Mouse (Mus musculus): ENCODE data around the gene Kcnj5. TPM values are rescaled to one million over a fixed set of nuclear protein-coding genes. Genes with fewer than 3 reads are reported as not detected.

Gene Kcnj5
- polyA plus RNA-seq, 1 experiment = 4.0 TPM

DNA sequence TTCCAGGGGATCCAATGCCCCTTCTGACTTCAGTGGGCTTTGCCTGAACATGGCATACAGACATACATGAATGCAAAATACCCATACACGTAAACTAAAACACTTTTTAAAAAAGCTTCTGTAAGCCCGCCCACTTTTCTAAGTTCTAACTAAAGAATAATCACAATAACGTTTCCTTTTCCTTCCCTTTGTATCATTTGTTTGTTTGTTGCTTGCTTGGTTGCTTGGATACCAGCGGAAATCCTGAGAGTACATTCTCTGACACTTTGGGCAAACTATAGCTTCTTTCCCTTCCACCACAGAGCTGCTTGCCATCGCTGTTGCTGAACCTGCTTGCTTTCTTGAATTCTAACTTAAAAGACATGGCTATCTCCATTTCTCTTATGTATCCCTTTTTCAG lies 13.0 kb downstream of the Kcnj5 start:
- H3K36me3 ChIP-seq (replicated peaks; ENCODE audit: low read length) = peaks cover 12% of the 10 kb centered on the region
- peaks cover 25% of the 10 kb centered on the region for H3K27me3 ChIP-seq (replicated peaks)
- H3K4me1 ChIP-seq = peaks cover 24% of the 10 kb centered on the region
- H3K4me3 ChIP-seq (replicated peaks) = no peak overlapping the region
- H3K9me3 ChIP-seq = peaks cover 3% of the 10 kb centered on the region
- TF ChIP-seq FLI1 (IDR thresholded peaks at IDR 0.05; ENCODE audit: low read length) (no peak), GATA1 (IDR thresholded peaks at IDR 0.05; ENCODE audit: borderline replicate concordance, low read length) (no peak)

DNA sequence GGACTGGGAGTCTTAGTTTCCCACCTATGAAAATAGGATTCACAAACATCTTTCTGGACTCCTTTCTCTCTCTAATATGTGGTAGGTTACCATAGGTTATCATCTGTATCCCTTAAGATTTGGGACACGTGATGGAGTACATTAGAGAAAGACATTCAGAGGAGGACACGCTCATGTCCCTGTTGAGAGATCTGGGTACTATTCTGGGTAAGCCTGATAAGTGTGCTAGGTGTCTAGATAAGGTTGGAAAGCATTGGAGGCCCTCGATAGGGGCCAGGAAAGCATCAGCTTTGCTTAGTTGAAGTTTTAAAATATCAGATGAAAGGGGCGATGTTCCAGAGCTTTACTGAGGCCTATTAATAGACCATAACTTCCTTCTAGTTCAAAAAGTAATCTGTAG lies 15.4 kb downstream of the Kcnj5 start:
- H3K36me3 ChIP-seq (replicated peaks; ENCODE audit: low read length) = peaks cover 12% of the 10 kb centered on the region
- H3K4me3 ChIP-seq (replicated peaks) = no peak overlapping the region
- TF ChIP-seq FLI1 (IDR thresholded peaks at IDR 0.05; ENCODE audit: low read length) (no peak), GATA1 (IDR thresholded peaks at IDR 0.05; ENCODE audit: borderline replicate concordance, low read length) (no peak)
- H3K27me3 ChIP-seq (replicated peaks) = peaks cover 21% of the 10 kb centered on the region
- H3K9me3 ChIP-seq = peaks cover 3% of the 10 kb centered on the region
- peaks cover 12% of the 10 kb centered on the region for H3K4me1 ChIP-seq

DNA sequence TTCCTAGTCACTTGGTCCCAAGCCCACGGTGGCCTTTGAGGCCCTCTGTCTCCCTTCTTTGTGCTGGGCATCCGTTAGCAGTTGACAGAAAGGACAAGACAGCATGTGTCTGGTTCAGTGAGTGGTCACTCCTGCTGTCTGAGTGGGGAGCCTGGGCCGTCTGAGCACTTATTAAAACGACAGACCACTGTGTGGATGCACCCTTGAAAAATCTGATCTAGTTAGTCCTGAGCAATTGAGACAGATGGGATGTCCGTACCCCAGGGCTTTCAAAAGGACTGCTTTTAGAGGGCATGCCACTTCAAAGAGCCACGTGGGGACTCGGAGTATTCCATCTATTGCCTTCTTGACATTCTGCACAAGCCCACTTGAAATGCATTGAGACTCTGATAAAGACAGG lies 20.5 kb downstream of the Kcnj5 start:
- H3K27me3 ChIP-seq (replicated peaks) = peaks cover 22% of the 10 kb centered on the region
- TF ChIP-seq GATA1 (IDR thresholded peaks at IDR 0.05; ENCODE audit: borderline replicate concordance, low read length) (no peak), FLI1 (IDR thresholded peaks at IDR 0.05; ENCODE audit: low read length) (no peak)
- H3K4me1 ChIP-seq = peaks cover 31% of the 10 kb centered on the region
- H3K9me3 ChIP-seq = 0 out of 2 replicates have a peak, but pooled peaks cover 8% of the 10 kb centered on the region
- peaks cover 34% of the 10 kb centered on the region for H3K36me3 ChIP-seq (replicated peaks; ENCODE audit: low read length)
- no peak overlapping the region for H3K4me3 ChIP-seq (replicated peaks)

DNA sequence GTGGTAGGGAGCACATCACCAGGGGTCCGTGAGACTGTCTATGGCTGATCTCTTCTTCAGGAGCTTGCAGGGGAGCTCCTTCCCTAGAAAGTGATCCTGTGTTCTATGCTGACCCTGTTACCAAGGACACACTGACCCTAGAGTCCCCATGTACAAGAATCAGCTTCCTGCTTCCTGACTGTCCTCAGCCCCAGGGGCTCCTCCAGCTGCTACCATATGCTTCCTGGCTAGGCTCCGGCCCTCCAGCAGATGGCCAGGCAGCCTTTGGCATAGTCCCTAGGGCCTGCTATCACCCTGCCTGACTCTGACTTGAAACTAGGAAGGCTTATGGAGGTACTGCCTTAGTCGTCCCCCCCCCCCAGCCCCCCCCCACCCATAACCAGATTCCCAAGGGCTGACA lies 24.0 kb downstream of the Kcnj5 start:
- H3K4me1 ChIP-seq = peaks cover 20% of the 10 kb centered on the region
- no peak overlapping the region for H3K4me3 ChIP-seq (replicated peaks)
- peaks cover 13% of the 10 kb centered on the region for H3K9me3 ChIP-seq
- peaks cover 58% of the 10 kb centered on the region for H3K36me3 ChIP-seq (replicated peaks; ENCODE audit: low read length)
- TF ChIP-seq FLI1 (IDR thresholded peaks at IDR 0.05; ENCODE audit: low read length) (no peak), GATA1 (IDR thresholded peaks at IDR 0.05; ENCODE audit: borderline replicate concordance, low read length) (no peak)
- H3K27me3 ChIP-seq (replicated peaks) = peaks cover 22% of the 10 kb centered on the region

DNA sequence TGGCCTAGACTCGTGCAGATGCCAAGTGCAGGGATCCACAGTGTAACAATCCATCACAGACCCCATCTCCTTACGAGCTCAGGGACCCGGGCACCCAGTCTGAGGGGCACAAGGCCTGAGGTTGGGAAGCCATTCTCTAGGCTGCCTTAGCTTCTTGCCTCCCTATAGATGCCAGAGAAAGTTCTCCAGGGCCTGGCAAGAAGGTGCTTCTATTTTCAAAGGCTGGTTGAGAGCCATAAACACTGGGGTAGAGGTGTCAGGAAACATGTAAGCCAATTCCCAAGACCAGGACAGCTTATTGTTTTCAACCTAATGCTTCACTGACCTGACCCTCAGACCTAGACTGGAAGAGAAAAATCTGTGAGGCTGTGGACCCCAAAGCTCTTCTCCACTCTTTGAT lies 28.2 kb downstream of the Kcnj5 start:
- Histone ChIP-seq H3K4me3 (replicated peaks) (no peak overlapping the region), H3K27me3 (replicated peaks) (peaks cover 38% of the 10 kb centered on the region), H3K4me1 (peaks cover 38% of the 10 kb centered on the region), H3K36me3 (replicated peaks; ENCODE audit: low read length) (peaks cover 38% of the 10 kb centered on the region), H3K9me3 (peaks cover 5% of the 10 kb centered on the region)
- TF ChIP-seq GATA1 (IDR thresholded peaks at IDR 0.05; ENCODE audit: borderline replicate concordance, low read length) (no peak), FLI1 (IDR thresholded peaks at IDR 0.05; ENCODE audit: low read length) (no peak)

DNA sequence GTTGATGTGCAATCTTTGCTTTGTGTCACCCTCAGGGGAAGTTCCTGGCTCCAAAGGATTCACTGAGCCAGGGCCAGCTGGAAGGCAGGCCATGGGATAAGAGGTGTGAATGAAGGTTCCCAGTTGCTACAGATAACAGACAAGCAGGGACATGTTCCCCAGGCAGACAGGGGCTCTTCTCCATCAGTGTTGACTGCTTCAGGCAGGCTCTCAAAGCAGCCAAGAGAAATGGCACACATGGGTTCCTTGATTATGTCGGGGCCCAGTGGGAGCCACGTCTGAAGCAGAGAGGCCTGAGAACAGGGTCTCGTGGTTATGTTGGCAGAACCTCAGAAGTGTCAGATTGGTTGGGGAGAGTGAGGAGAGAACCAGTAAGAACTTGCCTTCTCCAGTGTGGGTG lies 30.1 kb downstream of the Kcnj5 start:
- peaks cover 5% of the 10 kb centered on the region for H3K9me3 ChIP-seq
- H3K4me3 ChIP-seq (replicated peaks) = no peak overlapping the region
- peaks cover 22% of the 10 kb centered on the region for H3K4me1 ChIP-seq
- peaks cover 29% of the 10 kb centered on the region for H3K36me3 ChIP-seq (replicated peaks; ENCODE audit: low read length)
- no peak for TF ChIP-seq GATA1 (IDR thresholded peaks at IDR 0.05; ENCODE audit: borderline replicate concordance, low read length)
- TF ChIP-seq FLI1 (IDR thresholded peaks at IDR 0.05; ENCODE audit: low read length) = no peak
- peaks cover 38% of the 10 kb centered on the region for H3K27me3 ChIP-seq (replicated peaks)

DNA sequence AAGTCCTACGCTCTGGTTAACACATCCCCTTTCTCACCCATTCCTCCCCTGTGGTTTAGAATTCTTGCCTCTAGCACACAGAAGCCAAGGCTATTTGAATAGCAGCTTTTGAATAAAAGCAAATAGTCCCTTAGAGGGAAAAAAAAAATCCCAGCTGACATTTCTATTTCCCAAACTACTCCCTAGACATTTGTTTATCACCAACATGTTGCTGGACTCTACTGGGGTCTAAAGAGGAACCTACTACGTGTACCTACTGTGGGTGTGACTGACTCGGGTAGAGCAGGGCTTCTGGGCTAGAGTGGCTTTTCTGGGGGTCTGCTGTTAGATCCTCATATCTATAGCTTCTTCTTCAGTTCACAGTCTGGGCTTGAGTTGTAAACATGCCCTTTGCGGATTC lies 31.9 kb downstream of the Kcnj5 start:
- Histone ChIP-seq H3K4me3 (replicated peaks) (no peak overlapping the region), H3K36me3 (replicated peaks; ENCODE audit: low read length) (peaks cover 15% of the 10 kb centered on the region), H3K27me3 (replicated peaks) (peaks cover 38% of the 10 kb centered on the region), H3K4me1 (peaks cover 18% of the 10 kb centered on the region), H3K9me3 (no peaks in the 10 kb centered on the region)
- TF ChIP-seq GATA1 (IDR thresholded peaks at IDR 0.05; ENCODE audit: borderline replicate concordance, low read length) (no peak), FLI1 (IDR thresholded peaks at IDR 0.05; ENCODE audit: low read length) (no peak)

DNA sequence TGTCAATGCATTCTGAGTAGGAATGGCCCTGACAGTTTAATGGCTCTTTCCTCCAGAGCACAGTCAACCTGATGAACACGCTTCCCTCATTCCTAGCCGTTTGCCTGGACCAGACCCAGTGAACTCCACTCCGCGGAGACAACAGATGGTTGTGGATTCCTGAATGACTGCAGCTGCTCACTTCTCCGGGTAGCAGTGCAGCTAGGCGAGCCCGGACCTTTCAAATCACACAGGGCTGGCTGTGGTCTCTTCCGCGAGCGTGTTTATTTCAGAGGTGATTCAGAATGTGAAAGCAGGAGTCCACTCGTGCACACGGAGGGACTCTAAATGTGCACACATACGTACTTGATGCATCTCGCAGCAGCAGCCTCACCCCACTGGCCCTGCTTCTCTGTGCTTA lies 32.4 kb downstream of the Kcnj5 start:
- H3K4me3 ChIP-seq (replicated peaks) = no peak overlapping the region
- peaks cover 18% of the 10 kb centered on the region for H3K4me1 ChIP-seq
- peaks cover 11% of the 10 kb centered on the region for H3K36me3 ChIP-seq (replicated peaks; ENCODE audit: low read length)
- no peak for TF ChIP-seq FLI1 (IDR thresholded peaks at IDR 0.05; ENCODE audit: low read length)
- no peak for TF ChIP-seq GATA1 (IDR thresholded peaks at IDR 0.05; ENCODE audit: borderline replicate concordance, low read length)
- H3K27me3 ChIP-seq (replicated peaks) = peaks cover 40% of the 10 kb centered on the region
- no peaks in the 10 kb centered on the region for H3K9me3 ChIP-seq

DNA sequence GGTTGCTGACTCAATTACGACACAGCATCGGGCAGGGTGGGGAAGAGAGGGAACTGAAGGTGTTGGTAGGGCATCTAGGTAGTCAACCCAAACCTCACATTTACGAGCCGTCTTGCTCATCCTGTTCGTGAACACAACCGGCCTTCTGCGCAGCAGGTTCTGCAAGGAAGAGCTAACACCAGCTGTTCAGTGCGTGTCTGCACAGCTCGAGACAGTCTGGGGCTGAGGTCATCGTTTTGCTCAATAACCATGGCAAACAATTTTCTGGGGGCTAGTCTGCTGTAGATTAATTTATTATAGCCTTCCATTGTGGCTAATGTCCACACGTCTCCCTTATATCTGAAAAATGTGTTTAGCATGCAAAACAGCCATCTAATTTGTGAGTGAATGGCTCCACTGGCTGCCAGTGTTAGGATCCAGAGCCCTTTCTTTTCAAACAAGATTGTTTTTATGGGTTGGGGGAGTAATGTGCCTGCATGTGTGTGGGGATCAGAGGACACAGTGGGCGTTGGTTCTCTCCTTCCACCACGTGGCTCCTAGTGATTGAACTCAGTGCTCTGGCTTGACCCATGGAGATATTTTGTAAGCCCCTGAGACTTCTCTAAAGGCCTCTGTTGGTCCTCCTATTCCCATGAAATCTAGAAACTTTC lies 41.5 kb downstream of the Kcnj5 start:
- H3K27me3 ChIP-seq (replicated peaks) = peaks cover 41% of the 10 kb centered on the region
- no peak overlapping the region for H3K4me3 ChIP-seq (replicated peaks)
- peaks cover 26% of the 10 kb centered on the region for H3K9me3 ChIP-seq
- no peaks in the 10 kb centered on the region for H3K36me3 ChIP-seq (replicated peaks; ENCODE audit: low read length)
- TF ChIP-seq FLI1 (IDR thresholded peaks at IDR 0.05; ENCODE audit: low read length) (no peak), GATA1 (IDR thresholded peaks at IDR 0.05; ENCODE audit: borderline replicate concordance, low read length) (no peak)
- peaks cover 20% of the 10 kb centered on the region for H3K4me1 ChIP-seq

DNA sequence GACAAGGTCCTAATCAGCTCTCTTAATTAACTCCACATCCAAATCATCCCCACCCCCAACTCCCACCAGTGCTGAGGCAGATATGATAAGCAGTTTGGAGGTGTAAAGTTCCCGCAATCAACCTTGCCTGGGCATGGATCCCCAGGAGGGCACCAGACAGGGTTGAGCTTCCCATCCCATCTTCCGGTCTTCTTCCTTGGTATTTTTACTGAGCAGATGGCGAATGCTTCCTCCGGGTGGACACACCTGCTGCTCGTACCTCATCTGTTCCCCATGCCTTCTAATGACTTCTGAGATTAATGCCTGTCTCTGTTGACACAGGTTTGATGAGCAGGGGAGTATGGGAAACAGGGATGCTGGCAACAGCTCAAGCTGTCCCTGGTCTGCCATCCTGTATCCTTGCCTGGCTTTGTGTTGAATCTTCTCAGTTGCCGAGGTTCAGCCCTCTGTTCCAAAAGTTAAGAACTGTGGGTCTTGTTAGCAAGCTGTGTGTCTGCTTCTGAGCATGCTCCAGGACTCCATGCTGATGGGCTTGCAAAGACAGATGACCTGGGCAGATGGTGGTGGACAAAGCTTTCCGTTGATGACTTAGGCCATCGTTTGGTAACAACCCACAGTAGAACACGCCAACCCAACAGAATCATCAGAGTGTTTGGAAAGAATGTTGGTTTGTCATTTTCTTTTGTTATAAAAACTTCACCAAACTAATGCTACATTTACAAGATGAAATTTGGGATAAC lies 48.9 kb downstream of the Kcnj5 start:
- TF ChIP-seq GATA1 (IDR thresholded peaks at IDR 0.05; ENCODE audit: borderline replicate concordance, low read length) (no peak), FLI1 (IDR thresholded peaks at IDR 0.05; ENCODE audit: low read length) (no peak)
- H3K9me3 ChIP-seq = peaks cover 12% of the 10 kb centered on the region
- peaks cover 56% of the 10 kb centered on the region for H3K27me3 ChIP-seq (replicated peaks)
- no peak overlapping the region for H3K4me3 ChIP-seq (replicated peaks)
- peaks cover 32% of the 10 kb centered on the region for H3K4me1 ChIP-seq
- H3K36me3 ChIP-seq (replicated peaks; ENCODE audit: low read length) = no peaks in the 10 kb centered on the region

All from megakaryocyte, embryonic 14.5 days (primary cell).